Mouse (Mus musculus) myocyte (in vitro differentiated cells): ENCODE data around the gene Mroh3.

Source experiments
- MYOD1 ChIP-seq, 3 experiments: IDR thresholded peaks; one replicate each; pipeline ENCODE4 v1.6.1; 2011; ENCODE audit warnings: control low read depth in 2 of 3, low read depth in 2 of 3, mild to moderate bottlenecking in 2 of 3, moderate library complexity in 1 of 3; ENCODE audit not compliant: insufficient read length in 2 of 3, control insufficient read depth in 1 of 3
- POLR2A ChIP-seq: IDR thresholded peaks from one replicate; pipeline ENCODE4 v1.6.1; 2011; ENCODE audit warnings: low read depth, mild to moderate bottlenecking, control low read depth, moderate library complexity; ENCODE audit not compliant: insufficient read length
- POLR2AphosphoS2 ChIP-seq: IDR thresholded peaks from one replicate; pipeline ENCODE4 v1.6.1; 2011; ENCODE audit warnings: low read depth, control low read depth; ENCODE audit not compliant: insufficient read length
- USF1 ChIP-seq: IDR thresholded peaks from one replicate; pipeline ENCODE4 v1.6.1; 2011; ENCODE audit warnings: low read depth, mild to moderate bottlenecking, control low read depth, moderate library complexity

DNA sequence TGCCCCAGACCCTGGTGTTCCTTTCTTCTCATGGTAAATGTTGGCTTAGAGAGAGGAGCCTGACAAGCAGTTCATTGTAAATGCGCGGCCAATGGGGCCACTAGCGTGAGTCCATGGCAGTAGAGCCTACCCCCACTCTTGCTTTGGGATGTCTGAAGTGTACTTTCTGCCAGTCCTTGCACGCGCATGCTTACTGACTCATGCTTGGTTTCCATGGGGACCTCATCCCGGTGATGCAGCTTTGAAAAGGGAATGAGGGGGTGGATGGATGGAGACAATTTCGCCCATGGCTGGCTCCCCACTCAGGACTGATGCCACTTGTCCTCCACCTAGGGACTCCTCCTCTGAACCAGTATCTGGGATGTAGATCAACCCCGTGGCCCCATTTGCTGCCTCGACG, 69.1 kb downstream of the Mroh3 start:
- TF ChIP-seq POLR2A: no peak
- no peak for TF ChIP-seq USF1
- TF ChIP-seq POLR2AphosphoS2: no peak
- no peak for TF ChIP-seq MYOD1 (IDR thresholded peaks at IDR 0.05; ENCODE audit: control insufficient read depth in 1 of 3, insufficient read length in 2 of 3, low read depth in 2 of 3)
